Mouse (Mus musculus): ENCODE results near the gene Arhgap27. TPM values are rescaled to one million over a fixed set of nuclear protein-coding genes. Genes with fewer than 3 reads are reported as not detected.

Arhgap27 gene
- polyA plus RNA-seq, 1 experiment from 2014 or later = 4.6 TPM

- no peaks in the 10 kb centered on the region for H3K4me1 ChIP-seq (replicated peaks)
- ATAC-seq (ENCODE audit: low FRiP score, low read depth) = no peak
- H3K27ac ChIP-seq (replicated peaks) = no peak overlapping the region
- H3K4me2 ChIP-seq = no peak overlapping the region
- no peak overlapping the region for H3K4me3 ChIP-seq
- H3K27me3 ChIP-seq = no peaks in the 10 kb centered on the region
- H3K9ac ChIP-seq = no peak overlapping the region
- H3K36me3 ChIP-seq = peaks cover 36% of the 10 kb centered on the region
- no peaks in the 10 kb centered on the region for H3K9me3 ChIP-seq
- WGBS = 95% methylated on average over 6 of the region's 6 CpGs
Measured at GRCm38 (mm10) chr11:103378341-103378740, 14.8 kb upstream of the Arhgap27 start.

GRCm38 (mm10) chr11:103375772-103376171 is 12.3 kb upstream of the Arhgap27 start:
- Histone ChIP-seq H3K4me1 (replicated peaks) (peaks cover 7% of the 10 kb centered on the region; the same call in 1 of the 2 replicates), H3K9me3 (no peaks in the 10 kb centered on the region), H3K27ac (replicated peaks) (no peak overlapping the region), H3K27me3 (no peaks in the 10 kb centered on the region), H3K4me3 (no peak overlapping the region), H3K4me2 (no peak overlapping the region), H3K36me3 (peaks cover 41% of the 10 kb centered on the region), H3K9ac (no peak overlapping the region)
- 85% methylated on average over 5 of the region's 5 CpGs for WGBS
- no peak for ATAC-seq (ENCODE audit: low FRiP score, low read depth)

- H3K27me3 ChIP-seq = no peaks in the 10 kb centered on the region
- no peak overlapping the region for H3K4me2 ChIP-seq
- H3K4me3 ChIP-seq = no peak overlapping the region
- no peak overlapping the region for H3K9ac ChIP-seq
- H3K4me1 ChIP-seq (replicated peaks) = peaks cover 7% of the 10 kb centered on the region; the same call in 1 of the 2 replicates
- no peaks in the 10 kb centered on the region for H3K9me3 ChIP-seq
- no peak overlapping the region for H3K27ac ChIP-seq (replicated peaks)
- WGBS = 78% methylated on average over 1 of the region's 1 CpGs
- no peak for ATAC-seq (ENCODE audit: low FRiP score, low read depth)
- peaks cover 41% of the 10 kb centered on the region for H3K36me3 ChIP-seq
Measured at GRCm38 (mm10) chr11:103375258-103375657, 11.8 kb upstream of the Arhgap27 start.

- Histone ChIP-seq H3K9me3 (no peaks in the 10 kb centered on the region), H3K4me1 (replicated peaks) (peaks cover 7% of the 10 kb centered on the region; the same call in 1 of the 2 replicates), H3K27ac (replicated peaks) (no peak overlapping the region), H3K9ac (no peak overlapping the region), H3K4me2 (no peak overlapping the region), H3K4me3 (no peak overlapping the region), H3K36me3 (peaks cover 32% of the 10 kb centered on the region), H3K27me3 (no peaks in the 10 kb centered on the region)
- WGBS = 92% methylated on average over 9 of the region's 9 CpGs
- no peak for ATAC-seq (ENCODE audit: low FRiP score, low read depth)
Measured at GRCm38 (mm10) chr11:103373922-103374321, 10.4 kb upstream of the Arhgap27 start.

- no peak for ATAC-seq (ENCODE audit: low FRiP score, low read depth)
- 89% methylated on average over 4 of the region's 4 CpGs for WGBS
Measured at GRCm38 (mm10) chr11:103372561-103372960, 9.1 kb upstream of the Arhgap27 start.

GRCm38 (mm10) chr11:103372068-103372467 is 8.6 kb upstream of the Arhgap27 start:
- Histone ChIP-seq H3K9ac (no peak overlapping the region), H3K36me3 (peaks cover 24% of the 10 kb centered on the region), H3K4me3 (no peak overlapping the region), H3K9me3 (no peaks in the 10 kb centered on the region), H3K27me3 (no peaks in the 10 kb centered on the region), H3K4me2 (no peak overlapping the region), H3K27ac (replicated peaks) (no peak overlapping the region), H3K4me1 (replicated peaks) (peaks cover 7% of the 10 kb centered on the region; the same call in 1 of the 2 replicates)
- WGBS = 54% methylated on average over 3 of the region's 3 CpGs
- ATAC-seq (ENCODE audit: low FRiP score, low read depth) = no peak

More at GRCm38 (mm10) chr11:103372561-103372960, 9.1 kb upstream of the Arhgap27 start:
- H3K4me1 ChIP-seq (replicated peaks) = peaks cover 7% of the 10 kb centered on the region; the same call in 1 of the 2 replicates
- H3K36me3 ChIP-seq = peaks cover 27% of the 10 kb centered on the region
- H3K4me3 ChIP-seq = no peak overlapping the region
- no peak overlapping the region for H3K27ac ChIP-seq (replicated peaks)
- H3K9ac ChIP-seq = no peak overlapping the region
- no peaks in the 10 kb centered on the region for H3K9me3 ChIP-seq
- H3K27me3 ChIP-seq = no peaks in the 10 kb centered on the region
- H3K4me2 ChIP-seq = no peak overlapping the region

- Histone ChIP-seq H3K9me3 (no peaks in the 10 kb centered on the region), H3K9ac (no peak overlapping the region), H3K4me1 (replicated peaks) (peaks cover 7% of the 10 kb centered on the region; the same call in 1 of the 2 replicates), H3K4me3 (no peak overlapping the region), H3K36me3 (peaks cover 18% of the 10 kb centered on the region), H3K4me2 (no peak overlapping the region), H3K27me3 (no peaks in the 10 kb centered on the region), H3K27ac (replicated peaks) (no peak overlapping the region)
- 87% methylated on average over 3 of the region's 3 CpGs for WGBS
- ATAC-seq (ENCODE audit: low FRiP score, low read depth) = no peak
Measured at GRCm38 (mm10) chr11:103371222-103371539, 7.7 kb upstream of the Arhgap27 start.

- ATAC-seq (ENCODE audit: low FRiP score, low read depth) = no peak
- 93% methylated on average over 9 of the region's 9 CpGs for WGBS
- Histone ChIP-seq H3K4me1 (replicated peaks) (peaks cover 7% of the 10 kb centered on the region; the same call in 1 of the 2 replicates), H3K4me2 (no peak overlapping the region), H3K36me3 (peaks cover 18% of the 10 kb centered on the region), H3K27ac (replicated peaks) (no peak overlapping the region), H3K9ac (no peak overlapping the region), H3K9me3 (no peaks in the 10 kb centered on the region), H3K4me3 (no peak overlapping the region), H3K27me3 (0 out of 2 replicates have a peak, but pooled peaks cover 5% of the 10 kb centered on the region)
Measured at GRCm38 (mm10) chr11:103370397-103371221, 7.1 kb upstream of the Arhgap27 start.

GRCm38 (mm10) chr11:103365530-103365929 is 2.0 kb upstream of the Arhgap27 start:
- H3K9me3 ChIP-seq = no peaks in the 10 kb centered on the region
- peaks cover 28% of the 10 kb centered on the region for H3K4me1 ChIP-seq (replicated peaks)
- ATAC-seq (ENCODE audit: low FRiP score, low read depth) = no peak
- peaks cover 53% of the 10 kb centered on the region for H3K27me3 ChIP-seq
- H3K4me2 ChIP-seq = no peak overlapping the region
- H3K9ac ChIP-seq = no peak overlapping the region
- H3K36me3 ChIP-seq = peaks cover 5% of the 10 kb centered on the region; the same call in 1 of the 2 replicates
- H3K4me3 ChIP-seq = no peak overlapping the region
- 93% methylated on average over 4 of the region's 4 CpGs for WGBS
- H3K27ac ChIP-seq (replicated peaks) = no peak overlapping the region

GRCm38 (mm10) chr11:103365022-103365421 is 1.5 kb upstream of the Arhgap27 start:
- Histone ChIP-seq H3K4me3 (no peak overlapping the region), H3K4me1 (replicated peaks) (peaks cover 33% of the 10 kb centered on the region), H3K4me2 (no peak overlapping the region), H3K27me3 (peaks cover 54% of the 10 kb centered on the region), H3K36me3 (0 out of 2 replicates have a peak, but pooled peaks cover 5% of the 10 kb centered on the region), H3K27ac (replicated peaks) (no peak overlapping the region), H3K9ac (no peak overlapping the region), H3K9me3 (no peaks in the 10 kb centered on the region)
- WGBS = 80% methylated on average over 3 of the region's 3 CpGs
- no peak for ATAC-seq (ENCODE audit: low FRiP score, low read depth)

GRCm38 (mm10) chr11:103364335-103364734 is 843 bp upstream of the Arhgap27 start:
- H3K36me3 ChIP-seq = 0 out of 2 replicates have a peak, but pooled peaks cover 5% of the 10 kb centered on the region
- H3K27me3 ChIP-seq = peaks cover 59% of the 10 kb centered on the region
- no peak overlapping the region for H3K4me2 ChIP-seq
- 48% methylated on average over 5 of the region's 5 CpGs for WGBS
- peaks cover 38% of the 10 kb centered on the region for H3K4me1 ChIP-seq (replicated peaks)
- no peak overlapping the region for H3K9ac ChIP-seq
- no peak overlapping the region for H3K4me3 ChIP-seq
- H3K27ac ChIP-seq (replicated peaks) = 0 out of 2 replicates have a peak overlapping the region, but pooled peaks have one; percentile 1
- ATAC-seq (ENCODE audit: low FRiP score, low read depth) = no peak
- H3K9me3 ChIP-seq = no peaks in the 10 kb centered on the region

GRCm38 (mm10) chr11:103362521-103363181 is 841 bp downstream of the Arhgap27 start:
- peaks cover 46% of the 10 kb centered on the region for H3K4me1 ChIP-seq (replicated peaks)
- peak overlapping the region; percentile 37 for H3K9ac ChIP-seq
- H3K4me3 ChIP-seq = peak overlapping the region; percentile 41
- peak overlapping the region; percentile 85 for H3K4me2 ChIP-seq
- peak; percentile 17; the same call in 1 of the 2 replicates for ATAC-seq (ENCODE audit: low FRiP score, low read depth)
- no peaks in the 10 kb centered on the region for H3K36me3 ChIP-seq
- H3K27ac ChIP-seq (replicated peaks) = peak overlapping the region; percentile 62; the same call in 1 of the 2 replicates
- no peaks in the 10 kb centered on the region for H3K9me3 ChIP-seq
- 1% methylated on average over 33 of the region's 33 CpGs for WGBS
- peaks cover 68% of the 10 kb centered on the region for H3K27me3 ChIP-seq
